8 mouse cellular contexts compared by ENCODE assay signal in genomic region chr14:27338034-27338708, GRCm38 (mm10).
DNase-seq lines count a peak whose midpoint lies in the region; ATAC-seq lines count a peak whose summit lies in the region.

No protein-coding gene starts in this region.

- peaks cover 11% of the 10 kb centered on the region for H3K27me3 ChIP-seq in kidney, embryonic 16.5 days (ENCODE audit: insufficient read depth, low read length)

- no peak overlapping the region for H3K4me3 ChIP-seq in kidney, embryonic 16.5 days (ENCODE audit: low read length)

- H3K9ac ChIP-seq in kidney, embryonic 16.5 days (replicated peaks; ENCODE audit: low read length): no peak overlapping the region

- no peaks in the 10 kb centered on the region for H3K36me3 ChIP-seq in kidney, embryonic 16.5 days (ENCODE audit: insufficient read depth, low read length)

- 35% methylated on average over 12 of the region's 12 CpGs for WGBS in kidney, embryonic 16.5 days

- DNase-seq in kidney, postnatal 10 days: peak; percentile 75
- peak; percentile 56 to 67 for DNase-seq in B cell, adult 2 months
- DNase-seq in MN1 (ENCODE audit: low spot score): peak; percentile 60
- peak; percentile 71 for DNase-seq in embryo, embryonic 11 days
- peak; percentile 80 for DNase-seq in lung, postnatal 10 days
- no peak for DNase-seq in testis, postnatal 14 days (ENCODE audit: low spot score)

- no peaks in the 10 kb centered on the region for H3K9me3 ChIP-seq in kidney, embryonic 16.5 days (ENCODE audit: low read length)

- peaks cover 9% of the 10 kb centered on the region; the same call in 1 of the 2 replicates for H3K4me1 ChIP-seq in kidney, embryonic 16.5 days (ENCODE audit: insufficient read depth, low read length)

- H3K4me2 ChIP-seq in kidney, embryonic 16.5 days (replicated peaks; ENCODE audit: low read depth, low read length): no peak overlapping the region

- no peak overlapping the region for H3K27ac ChIP-seq in kidney, embryonic 16.5 days (ENCODE audit: low read length)

- no peak for ATAC-seq in kidney, embryonic 16.5 days (ENCODE audit: low FRiP score, low TSS enrichment)
- ATAC-seq in inflammation-experienced regulatory T-cells, adult 6 months: no peak
